Mouse (Mus musculus) kidney, adult 2 months (tissue): Measurements from ENCODE around the gene Dnajc4.
A peak's percentile ranks its signal among the peaks of the same experiment; 100 is the strongest.

Source experiments
- CTCF ChIP-seq: fragments of 200-500 bp; conservative IDR thresholded peaks from 2 replicates; pipeline ENCODE4 v1.5.1; 2011; ENCODE audit warnings: low read depth, mild to moderate bottlenecking, control low read depth, low read length, moderate library complexity, mixed read lengths; ENCODE audit not compliant: insufficient read depth, insufficient read length
- POLR2A ChIP-seq: fragments of 200-500 bp; IDR thresholded peaks from one replicate; pipeline ENCODE4 v1.6.1; 2011; ENCODE audit warnings: low read depth, low read length, control low read depth

- TF ChIP-seq CTCF (peak; percentile 89), POLR2A (no peak)
Measured at GRCm38 (mm10) chr19:7020224-7020641, 27.9 kb upstream of the Dnajc4 start.
